Mouse (Mus musculus) cerebellum, adult 9-10 months (tissue): Measurements from ENCODE around the gene Gm6890.
"Not testable (repeated sequence)": the region's sequence is repeated elsewhere in the genome, so short reads cannot be mapped to it uniquely, and the experiment has no call there.

Source experiments
- DNase-seq: peaks from one replicate; pipeline ENCODE4 v3.0.0; 2022

Gene Gm6890

DNA sequence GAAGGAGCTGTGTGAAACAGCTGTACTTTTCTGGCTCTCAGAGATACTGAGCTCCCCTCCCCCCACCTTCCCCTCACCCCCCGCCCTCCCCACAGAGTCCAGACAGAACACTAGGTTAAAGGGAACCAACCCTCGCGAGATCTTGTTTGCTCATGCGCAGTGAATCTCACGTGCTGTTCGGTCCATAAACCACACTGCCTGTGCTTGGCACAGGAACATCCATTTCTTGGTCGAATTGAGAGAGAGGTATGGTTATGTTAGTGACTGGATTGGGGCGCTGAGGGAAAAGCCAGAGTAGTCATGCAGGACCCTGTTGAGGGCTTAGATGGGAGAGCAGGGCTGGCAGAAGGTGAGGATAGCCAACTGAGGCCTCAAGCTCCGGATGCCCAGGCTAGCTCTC is at the start of gene Gm6890:
Gene Gm6890 (plus strand): TSS at position 301 of the 400 bp plus-strand sequence.
- DNase-seq = not testable (repeated sequence)

DNA sequence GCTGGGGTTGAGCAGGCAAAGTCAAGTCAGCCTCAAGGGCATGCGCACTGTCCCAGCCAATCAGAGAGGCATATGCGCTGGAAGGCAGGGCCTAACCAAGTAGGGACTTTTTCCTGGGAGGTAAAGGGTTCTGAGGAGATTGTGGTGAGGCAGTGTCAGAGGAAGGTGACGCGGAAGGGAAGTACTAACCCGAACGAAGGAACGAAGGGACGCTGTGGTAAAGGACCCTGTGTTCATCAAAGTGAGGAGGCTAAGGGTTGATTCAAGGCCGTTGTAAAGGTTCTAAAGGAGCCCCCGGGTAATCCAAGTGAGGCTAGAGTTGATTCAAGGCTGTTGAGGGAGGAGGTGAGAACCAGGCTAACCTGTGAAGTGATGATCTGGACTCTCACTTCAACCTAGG is 14.5 kb upstream of the Gm6890 start:
- not testable (repeated sequence) for DNase-seq

- DNase-seq = not testable (repeated sequence)
Measured at GRCm38 (mm10) chrX:74770715-74771114, 30.0 kb downstream of the Gm6890 start.
